Mouse (Mus musculus) neutrophil, adult 5-6 weeks (primary cell): ENCODE data around the gene Noxred1. TPM values are rescaled to one million over a fixed set of nuclear protein-coding genes. Genes with fewer than 3 reads are reported as not detected.
"Not testable (repeated sequence)": the region's sequence is repeated elsewhere in the genome, so short reads cannot be mapped to it uniquely, and the experiment has no call there.

Experiments
- ATAC-seq: fragments of 151-379, 151-347 bp; 2 replicates; pipeline ENCODE4 v1.8.0; 2017; ENCODE audit warnings: mild to moderate bottlenecking, moderate TSS enrichment; ENCODE audit not compliant: insufficient number of reproducible peaks, poor library complexity, low FRiP score, severe bottlenecking; ENCODE audit errors: extremely low read depth
- total RNA-seq: library from RNA; stranded (forward); fragments of 200-1000 nt; gene quantifications from 2 replicates; pipeline ENCODE4 v1.2.3, GENCODE M21; 2017

Noxred1 gene
- total RNA-seq, 1 experiment from 2014 or later = 20.3 TPM

- ATAC-seq = peak; percentile 80
Measured at GRCm38 (mm10) chr12:87236882-87237483, 1.5 kb downstream of the Noxred1 start.

- ATAC-seq = no peak
Measured at GRCm38 (mm10) chr12:87230379-87230895, 8.1 kb downstream of the Noxred1 start.

GRCm38 (mm10) chr12:87229633-87230032 is 8.9 kb downstream of the Noxred1 start:
- no peak for ATAC-seq

- ATAC-seq = no peak
Measured at GRCm38 (mm10) chr12:87226801-87227200, 11.7 kb downstream of the Noxred1 start.

- ATAC-seq = no peak
Measured at GRCm38 (mm10) chr12:87224950-87225349, 13.6 kb downstream of the Noxred1 start.

- no peak for ATAC-seq
Measured at GRCm38 (mm10) chr12:87219362-87219761, 19.2 kb downstream of the Noxred1 start.

- no peak for ATAC-seq
Measured at GRCm38 (mm10) chr12:87217596-87217995, 20.9 kb downstream of the Noxred1 start.

- no peak for ATAC-seq
Measured at GRCm38 (mm10) chr12:87216053-87216452, 22.5 kb downstream of the Noxred1 start.

- no peak for ATAC-seq
Measured at GRCm38 (mm10) chr12:87212844-87213606, 25.5 kb downstream of the Noxred1 start.

- not testable (repeated sequence) for ATAC-seq
Measured at GRCm38 (mm10) chr12:87205789-87206188, 32.7 kb downstream of the Noxred1 start.

GRCm38 (mm10) chr12:87201694-87202093 is 36.8 kb downstream of the Noxred1 start:
- ATAC-seq = no peak

- ATAC-seq = peak; percentile 83
Measured at GRCm38 (mm10) chr12:87199973-87200586, 38.5 kb downstream of the Noxred1 start, which contains the start of gene Tmed8. Gene Tmed8 (minus strand): TSS chr12:87200454.

GRCm38 (mm10) chr12:87199206-87199972 is 39.1 kb downstream of the Noxred1 start, which contains the start of gene Samd15:
Gene Samd15 (plus strand): TSS chr12:87199723.
- 0 out of 2 replicates have a peak, but pooled peaks have one; percentile 13 for ATAC-seq

- ATAC-seq = no peak
Measured at GRCm38 (mm10) chr12:87198792-87199191, 39.7 kb downstream of the Noxred1 start.

- no peak for ATAC-seq
Measured at GRCm38 (mm10) chr12:87196310-87196709, 42.2 kb downstream of the Noxred1 start.

- ATAC-seq = no peak
Measured at GRCm38 (mm10) chr12:87195069-87195468, 43.5 kb downstream of the Noxred1 start.

- ATAC-seq = peak; percentile 68
Measured at GRCm38 (mm10) chr12:87193008-87193407, 45.5 kb downstream of the Noxred1 start.

GRCm38 (mm10) chr12:87177631-87178030 is 60.9 kb downstream of the Noxred1 start:
- ATAC-seq = no peak
